Mouse (Mus musculus) heart, embryonic 12.5 days (tissue): ENCODE data around the gene Gdap2. TPM values are rescaled to one million over a fixed set of nuclear protein-coding genes. Genes with fewer than 3 reads are reported as not detected.

Source experiments
- ATAC-seq: fragments of 200-750 bp; cut with Nextera tagmentation; 2 replicates; pipeline ENCODE4 v1.8.0; 2017; ENCODE audit warnings: moderate TSS enrichment, moderate library complexity; ENCODE audit not compliant: insufficient number of reproducible peaks, low FRiP score
- H3K27ac ChIP-seq: fragments of 300-500 bp; sonication (generic); 2 replicates; pipeline ENCODE4 v1.5.1; 2016; ENCODE audit warnings: mild to moderate bottlenecking, moderate library complexity; ENCODE audit not compliant: poor library complexity, severe bottlenecking
- H3K27me3 ChIP-seq: fragments of 300-500 bp; sonication (generic); replicated peaks from 2 replicates; pipeline ENCODE4 v1.6.1; 2016; ENCODE audit warnings: mild to moderate bottlenecking, moderate library complexity
- H3K36me3 ChIP-seq: fragments of 300-500 bp; sonication (generic); 2 replicates; pipeline ENCODE4 v1.6.1; 2016; ENCODE audit warnings: mild to moderate bottlenecking, moderate library complexity
- H3K4me1 ChIP-seq: fragments of 300-500 bp; sonication (generic); replicated peaks from 2 replicates; pipeline ENCODE4 v1.6.1; 2016; ENCODE audit warnings: mild to moderate bottlenecking
- H3K4me2 ChIP-seq: fragments of 300-500 bp; sonication (generic); 2 replicates; pipeline ENCODE4 v1.6.1; 2016; ENCODE audit warnings: mild to moderate bottlenecking, moderate library complexity
- H3K4me3 ChIP-seq: fragments of 300-500 bp; sonication (generic); 2 replicates; pipeline ENCODE4 v1.5.1; 2016; ENCODE audit warnings: mild to moderate bottlenecking
- H3K9ac ChIP-seq: fragments of 300-500 bp; sonication (generic); 2 replicates; pipeline ENCODE4 v1.6.1; 2016; ENCODE audit warnings: mild to moderate bottlenecking, moderate library complexity
- H3K9me3 ChIP-seq: fragments of 300-500 bp; sonication (generic); replicated peaks from 2 replicates; pipeline ENCODE4 v1.6.1; 2016; ENCODE audit warnings: mild to moderate bottlenecking, moderate library complexity
- WGBS: fragments of 180-500 bp; shearing (Covaris S2); methylation state at CpG from one replicate; pipeline ENCODE4 v1.1.7; 2016; 5-methylcytosine and 5-hydroxymethylcytosine counted together
- polyA plus RNA-seq: library from polyadenylated mRNA; unstranded; fragments of >200 nt; fragmentation: Nextera tagmentation; extraction: Ambion mirVana; gene quantifications from 2 replicates; pipeline ENCODE4 v1.2.1, GENCODE M21; 2016

Gdap2 gene
- polyA plus RNA-seq, 1 experiment from 2014 or later = 21.4 TPM

GRCm38 (mm10) chr3:100189861-100190260, 27.7 kb downstream of the Gdap2 start:
- no peak overlapping the region for H3K4me3 ChIP-seq
- H3K36me3 ChIP-seq = peaks cover 40% of the 10 kb centered on the region
- WGBS = 84% methylated on average over 11 of the region's 11 CpGs

DNA sequence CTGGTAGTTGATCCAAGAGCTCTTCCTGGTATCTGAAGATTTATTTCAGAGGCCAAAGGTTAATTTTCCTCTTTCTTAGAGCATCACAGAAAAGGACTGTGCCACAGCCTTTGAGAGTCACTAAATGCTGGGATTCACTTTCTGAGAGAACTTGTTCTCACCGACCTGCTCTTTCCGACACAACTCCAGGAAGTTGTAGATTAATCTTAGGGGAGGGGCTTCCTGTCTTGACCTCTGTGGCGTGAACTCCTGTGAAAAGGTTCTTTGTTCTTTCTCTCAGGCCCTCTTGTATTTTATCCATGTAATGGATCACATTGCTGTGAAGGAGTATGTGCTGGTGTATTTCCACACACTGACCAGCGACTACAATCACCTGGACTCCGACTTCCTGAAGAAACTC, 32.0 kb downstream of the Gdap2 start:
- 53% methylated on average over 5 of the region's 5 CpGs for WGBS
- peaks cover 41% of the 10 kb centered on the region for H3K36me3 ChIP-seq
- no peak overlapping the region for H3K4me3 ChIP-seq
- no peak for ATAC-seq
- peaks cover 10% of the 10 kb centered on the region for H3K4me1 ChIP-seq
- H3K4me2 ChIP-seq = no peak overlapping the region
- no peaks in the 10 kb centered on the region for H3K9me3 ChIP-seq
- no peak overlapping the region for H3K9ac ChIP-seq
- no peaks in the 10 kb centered on the region for H3K27me3 ChIP-seq
- no peak overlapping the region for H3K27ac ChIP-seq

More at GRCm38 (mm10) chr3:100189861-100190260, 27.7 kb downstream of the Gdap2 start:
- ATAC-seq = no peak
- Histone ChIP-seq H3K9ac (no peak overlapping the region), H3K27ac (no peak overlapping the region), H3K4me2 (no peak overlapping the region), H3K4me1 (peaks cover 10% of the 10 kb centered on the region), H3K27me3 (no peaks in the 10 kb centered on the region), H3K9me3 (no peaks in the 10 kb centered on the region)

DNA sequence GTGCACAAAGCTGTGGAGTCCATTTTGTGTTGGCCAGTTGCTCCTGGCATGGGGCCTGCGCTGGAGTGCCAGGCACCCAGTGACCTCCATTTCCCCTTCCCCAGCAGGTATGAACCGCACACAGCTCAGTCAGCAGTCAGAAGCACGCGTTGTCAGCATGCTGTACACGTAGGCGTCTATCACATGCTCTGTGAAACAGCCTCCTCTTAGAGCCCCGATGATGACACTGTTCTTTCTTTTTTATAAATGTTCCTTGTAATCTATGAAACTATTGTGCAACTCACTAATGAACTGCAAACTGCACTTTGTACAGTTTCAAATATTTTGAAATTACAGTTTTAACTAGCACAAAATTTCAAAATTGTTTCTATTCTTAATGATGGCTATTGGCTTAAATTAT, 39.4 kb downstream of the Gdap2 start:
- WGBS = 85% methylated on average over 7 of the region's 7 CpGs
- Histone ChIP-seq H3K4me3 (no peak overlapping the region), H3K36me3 (peaks cover 59% of the 10 kb centered on the region)

DNA sequence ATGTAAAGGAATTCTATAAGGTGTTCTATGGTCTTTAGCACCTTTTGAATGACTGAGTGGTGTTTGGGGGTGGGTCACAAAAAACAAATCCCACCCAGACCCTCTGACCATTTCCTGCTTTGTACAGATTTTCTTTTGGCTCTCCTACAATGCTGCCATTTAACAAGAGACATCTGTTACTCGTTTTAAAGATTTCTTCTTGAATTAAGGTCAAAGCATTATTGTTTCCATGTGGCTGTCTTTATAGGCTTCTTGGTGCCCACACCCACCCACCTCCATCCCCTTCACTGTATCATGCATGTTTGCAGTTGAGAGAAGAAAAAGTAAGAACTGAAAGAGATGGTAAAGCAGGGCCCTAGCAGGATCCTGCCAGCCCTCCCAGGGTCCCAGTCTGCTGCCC, 44.8 kb downstream of the Gdap2 start:
- Histone ChIP-seq H3K27me3 (no peaks in the 10 kb centered on the region), H3K4me1 (no peaks in the 10 kb centered on the region), H3K36me3 (peaks cover 37% of the 10 kb centered on the region), H3K9ac (no peak overlapping the region), H3K4me2 (no peak overlapping the region), H3K27ac (no peak overlapping the region), H3K4me3 (no peak overlapping the region), H3K9me3 (no peaks in the 10 kb centered on the region)
- ATAC-seq = no peak
- 68% methylated on average over 1 of the region's 1 CpGs for WGBS

More for the DNA sequence above, 39.4 kb downstream of the Gdap2 start:
- Histone ChIP-seq H3K27ac (no peak overlapping the region), H3K9me3 (no peaks in the 10 kb centered on the region), H3K4me1 (no peaks in the 10 kb centered on the region), H3K9ac (no peak overlapping the region), H3K4me2 (no peak overlapping the region), H3K27me3 (no peaks in the 10 kb centered on the region)
- ATAC-seq = no peak

GRCm38 (mm10) chr3:100215469-100215868, 53.3 kb downstream of the Gdap2 start:
- H3K9me3 ChIP-seq = no peaks in the 10 kb centered on the region
- no peaks in the 10 kb centered on the region for H3K36me3 ChIP-seq
- ATAC-seq = no peak
- 82% methylated on average over 5 of the region's 5 CpGs for WGBS
- H3K27ac ChIP-seq = no peak overlapping the region
- no peak overlapping the region for H3K9ac ChIP-seq
- H3K4me2 ChIP-seq = no peak overlapping the region
- H3K4me3 ChIP-seq = no peak overlapping the region
- H3K4me1 ChIP-seq = no peaks in the 10 kb centered on the region
- H3K27me3 ChIP-seq = no peaks in the 10 kb centered on the region

GRCm38 (mm10) chr3:100225326-100225959, 63.3 kb downstream of the Gdap2 start:
- Histone ChIP-seq H3K4me2 (no peak overlapping the region), H3K9ac (no peak overlapping the region), H3K9me3 (peaks cover 4% of the 10 kb centered on the region; the same call in 1 of the 2 replicates), H3K27me3 (no peaks in the 10 kb centered on the region), H3K27ac (no peak overlapping the region), H3K4me1 (peaks cover 3% of the 10 kb centered on the region; the same call in 1 of the 2 replicates), H3K4me3 (no peak overlapping the region), H3K36me3 (no peaks in the 10 kb centered on the region)
- no peak for ATAC-seq
- WGBS = 75% methylated on average over 12 of the region's 12 CpGs

GRCm38 (mm10) chr3:100227509-100227908, 65.3 kb downstream of the Gdap2 start:
- WGBS = 46% methylated on average over 1 of the region's 1 CpGs
- H3K4me1 ChIP-seq = peaks cover 3% of the 10 kb centered on the region; the same call in 1 of the 2 replicates
- H3K27me3 ChIP-seq = no peaks in the 10 kb centered on the region

DNA sequence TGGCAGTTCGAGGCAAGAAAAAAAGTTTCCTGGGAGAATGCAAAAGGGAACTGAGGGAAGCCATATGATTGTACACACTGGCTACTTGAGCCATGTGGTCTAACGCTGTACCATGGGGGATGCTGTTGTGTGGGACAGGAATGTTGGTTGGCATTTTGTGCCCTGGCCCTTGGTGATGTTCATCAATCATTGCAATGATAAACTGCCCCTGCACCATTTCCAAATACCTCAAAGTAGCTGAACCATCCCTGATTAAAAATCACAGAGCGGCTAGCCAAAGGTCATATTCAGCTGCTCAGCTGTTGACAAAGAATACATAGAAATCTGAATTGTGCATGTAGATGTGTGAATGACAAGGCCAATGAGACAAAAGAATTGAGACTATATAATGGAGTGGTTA, 66.8 kb downstream of the Gdap2 start:
- Histone ChIP-seq H3K9me3 (no peaks in the 10 kb centered on the region), H3K27me3 (no peaks in the 10 kb centered on the region), H3K9ac (no peak overlapping the region), H3K4me1 (peaks cover 3% of the 10 kb centered on the region; the same call in 1 of the 2 replicates), H3K36me3 (no peaks in the 10 kb centered on the region), H3K27ac (no peak overlapping the region), H3K4me2 (no peak overlapping the region), H3K4me3 (no peak overlapping the region)
- no peak for ATAC-seq
- WGBS = 82% methylated on average over 3 of the region's 3 CpGs

More at GRCm38 (mm10) chr3:100227509-100227908, 65.3 kb downstream of the Gdap2 start:
- ATAC-seq = no peak
- Histone ChIP-seq H3K9ac (no peak overlapping the region), H3K4me2 (no peak overlapping the region), H3K9me3 (peaks cover 4% of the 10 kb centered on the region; the same call in 1 of the 2 replicates), H3K4me3 (no peak overlapping the region), H3K36me3 (no peaks in the 10 kb centered on the region), H3K27ac (no peak overlapping the region)

GRCm38 (mm10) chr3:100236725-100237436, 74.7 kb downstream of the Gdap2 start:
- Histone ChIP-seq H3K4me1 (no peaks in the 10 kb centered on the region), H3K4me2 (no peak overlapping the region), H3K27me3 (no peaks in the 10 kb centered on the region), H3K9ac (no peak overlapping the region), H3K9me3 (no peaks in the 10 kb centered on the region), H3K4me3 (no peak overlapping the region), H3K27ac (no peak overlapping the region), H3K36me3 (no peaks in the 10 kb centered on the region)
- ATAC-seq = no peak

DNA sequence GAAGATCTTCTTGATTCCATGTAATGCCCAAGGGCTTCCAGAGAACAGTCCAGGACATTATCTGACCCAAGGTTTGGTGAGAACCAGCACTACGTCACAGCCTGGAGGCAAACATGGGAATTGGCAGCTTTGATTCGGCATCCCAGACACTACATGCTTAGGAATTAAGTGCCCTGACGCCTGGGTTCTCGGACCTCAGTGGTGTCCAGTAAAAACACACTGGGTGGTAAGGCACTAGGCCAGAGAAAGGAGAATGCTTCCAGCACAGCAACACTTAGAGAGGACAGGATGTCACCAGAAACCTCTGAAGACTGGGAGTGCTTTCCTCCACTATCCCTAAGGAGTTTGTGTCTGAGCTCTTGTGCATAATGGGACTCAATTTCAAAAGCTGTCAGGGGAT, 80.0 kb downstream of the Gdap2 start:
- ATAC-seq = no peak
- no peak overlapping the region for H3K4me2 ChIP-seq
- no peaks in the 10 kb centered on the region for H3K4me1 ChIP-seq
- 83% methylated on average over 4 of the region's 4 CpGs for WGBS
- H3K4me3 ChIP-seq = no peak overlapping the region
- H3K36me3 ChIP-seq = no peaks in the 10 kb centered on the region
- H3K9ac ChIP-seq = no peak overlapping the region
- H3K27ac ChIP-seq = no peak overlapping the region
- H3K9me3 ChIP-seq = no peaks in the 10 kb centered on the region
- no peaks in the 10 kb centered on the region; the same call in 1 of the 2 replicates for H3K27me3 ChIP-seq

DNA sequence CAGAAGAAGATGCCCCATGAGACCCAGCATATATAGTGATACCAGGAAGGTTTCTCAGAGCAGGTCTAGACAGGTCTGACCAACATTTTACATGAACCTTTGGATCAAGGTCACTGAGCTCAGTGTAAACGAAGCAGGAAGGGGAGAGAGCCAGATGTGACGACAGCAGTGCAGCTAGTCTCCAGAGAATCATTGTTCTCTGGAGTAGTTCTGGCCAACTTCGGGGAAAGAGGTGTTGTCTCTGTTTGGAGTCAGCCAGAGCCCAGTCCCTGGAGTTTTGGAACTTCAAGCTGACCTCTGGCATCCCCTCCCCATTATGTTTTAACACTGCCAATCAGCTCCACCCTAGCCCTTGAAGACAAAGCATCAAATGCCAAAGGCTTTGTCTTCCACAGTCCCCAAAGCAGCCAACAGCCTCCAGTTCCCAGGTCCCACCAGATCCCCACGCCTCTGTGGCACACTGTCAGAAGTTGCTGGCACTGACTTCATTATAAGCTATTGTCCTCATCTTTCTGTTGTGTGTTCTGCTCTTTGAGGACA, 84.2 kb downstream of the Gdap2 start:
- no peaks in the 10 kb centered on the region for H3K36me3 ChIP-seq
- H3K27me3 ChIP-seq = no peaks in the 10 kb centered on the region; the same call in 1 of the 2 replicates
- no peak for ATAC-seq
- no peak overlapping the region for H3K27ac ChIP-seq
- H3K9ac ChIP-seq = no peak overlapping the region
- 47% methylated on average over 4 of the region's 4 CpGs for WGBS
- H3K9me3 ChIP-seq = no peaks in the 10 kb centered on the region
- no peak overlapping the region for H3K4me3 ChIP-seq
- no peaks in the 10 kb centered on the region for H3K4me1 ChIP-seq
- H3K4me2 ChIP-seq = no peak overlapping the region
